Comparison of ENCODE assay signal across 12 mouse cellular contexts in genomic region chr10:12888373-12888772, GRCm38 (mm10). TPM values are rescaled to one million over a fixed set of nuclear protein-coding genes. Genes with fewer than 3 reads are reported as not detected.
DNase-seq lines count a peak whose midpoint lies in the region; ATAC-seq and TF ChIP-seq lines count a peak whose summit lies in the region.
"Had no signal": no experiment of that assay in that cellular context is flagged by ENCODE, and none has a peak within 500 bp of the region (broad histone marks: within the 10 kb centered on the region; RNA-seq: fewer than 3 reads in every experiment).

No protein-coding gene starts in this region.

- no peaks in the 10 kb centered on the region for H3K27me3 ChIP-seq in stomach, postnatal 0 days (ENCODE audit: control insufficient read depth, insufficient read depth, low read length)
- H3K27me3 ChIP-seq in midbrain, embryonic 15.5 days (replicated peaks), result no peaks in the 10 kb centered on the region
- H3K27me3 ChIP-seq: hindbrain, embryonic 12.5 days; liver, embryonic 15.5 days; neural tube, embryonic 13.5 days had no signal

- no peaks in the 10 kb centered on the region for H3K9me3 ChIP-seq in stomach, postnatal 0 days (ENCODE audit: control insufficient read depth, low read length)
- H3K9me3 ChIP-seq in midbrain, embryonic 15.5 days, result no peaks in the 10 kb centered on the region
- H3K9me3 ChIP-seq: hindbrain, embryonic 12.5 days; liver, embryonic 15.5 days; neural tube, embryonic 13.5 days had no signal

- TF ChIP-seq EP300 in stomach, postnatal 0 days (optimal IDR thresholded peaks at IDR 0.05), result no peak

- no peaks in the 10 kb centered on the region for H3K36me3 ChIP-seq in stomach, postnatal 0 days (ENCODE audit: control insufficient read depth, insufficient read depth, low read length)
- no peaks in the 10 kb centered on the region for H3K36me3 ChIP-seq in midbrain, embryonic 15.5 days (replicated peaks)
- H3K36me3 ChIP-seq: hindbrain, embryonic 12.5 days; liver, embryonic 15.5 days; neural tube, embryonic 13.5 days had no signal

- DNase-seq in heart, adult 11 months, result peak; percentile 88
- no peak for DNase-seq in heart, postnatal 25 days (ENCODE audit: low spot score)
- peak; percentile 14 for DNase-seq in urinary bladder, postnatal 14 days (ENCODE audit: low spot score)
- DNase-seq in urinary bladder, postnatal 10 days (ENCODE audit: low spot score), result no peak
- peak; percentile 68 for DNase-seq in stomach, postnatal 0 days (ENCODE audit: low spot score)
- no peak for DNase-seq in left cerebral cortex, postnatal 10 days (ENCODE audit: extremely low spot score in 1 of 2, low spot score in 2 of 2)
- DNase-seq: cerebellum, postnatal 10 days had no signal

- TF ChIP-seq CTCF in stomach, postnatal 0 days (IDR thresholded peaks at IDR 0.05; ENCODE audit: low read depth), result no peak

- H3K9ac ChIP-seq in stomach, postnatal 0 days (ENCODE audit: low read length), result no peak overlapping the region
- H3K9ac ChIP-seq in midbrain, embryonic 15.5 days, result no peak overlapping the region
- H3K9ac ChIP-seq: hindbrain, embryonic 12.5 days; liver, embryonic 15.5 days; neural tube, embryonic 13.5 days had no signal

- H3K4me2 ChIP-seq in stomach, postnatal 0 days (replicated peaks; ENCODE audit: low read depth), result no peak overlapping the region
- no peak overlapping the region for H3K4me2 ChIP-seq in midbrain, embryonic 15.5 days
- H3K4me2 ChIP-seq: hindbrain, embryonic 12.5 days; liver, embryonic 15.5 days; neural tube, embryonic 13.5 days had no signal

- H3K4me3 ChIP-seq in stomach, postnatal 0 days (ENCODE audit: low read depth, low read length), result no peak overlapping the region
- H3K4me3 ChIP-seq in midbrain, embryonic 15.5 days, result no peak overlapping the region
- H3K4me3 ChIP-seq: hindbrain, embryonic 12.5 days; liver, embryonic 15.5 days; neural tube, embryonic 13.5 days had no signal

- peak; percentile 99 for ATAC-seq in inflammation-experienced regulatory T-cells, adult 6 months
- peak; percentile 73 for ATAC-seq in stomach, postnatal 0 days (ENCODE audit: low FRiP score, low TSS enrichment)
- ATAC-seq in midbrain, embryonic 15.5 days (replicated peaks), result no peak

- no peaks in the 10 kb centered on the region for H3K4me1 ChIP-seq in stomach, postnatal 0 days (replicated peaks; ENCODE audit: control insufficient read depth, insufficient read depth)
- H3K4me1 ChIP-seq in midbrain, embryonic 15.5 days, result no peaks in the 10 kb centered on the region
- H3K4me1 ChIP-seq: hindbrain, embryonic 12.5 days; liver, embryonic 15.5 days; neural tube, embryonic 13.5 days had no signal

- 55% methylated on average over 13 of the region's 13 CpGs for WGBS in stomach, postnatal 0 days
- WGBS in midbrain, embryonic 15.5 days, result 72% methylated on average over 13 of the region's 13 CpGs

- intact Hi-C loops in heart, postnatal 25 days (cut with DNase I), result no loop called here
- intact Hi-C loops in left cerebral cortex, postnatal 10 days (cut with DNase I), result no loop called here

- no peak overlapping the region for H3K27ac ChIP-seq in stomach, postnatal 0 days (replicated peaks)
- H3K27ac ChIP-seq in midbrain, embryonic 15.5 days, result no peak overlapping the region
- H3K27ac ChIP-seq: hindbrain, embryonic 12.5 days; liver, embryonic 15.5 days; neural tube, embryonic 13.5 days had no signal

RNA-seq across cellular contexts. Expression of gene Utrn, which starts 19.2 kb away (rescaled TPM):
- total RNA-seq in heart, postnatal 25 days (2021), result 10 to 100 TPM; 67.1 to 69.4 TPM
- polyA plus RNA-seq in inflammation-experienced regulatory T-cells, adult 6 months (2017; shearing (Covaris generic)), result 100 to 1,000 TPM; 143 to 631 (median 388) TPM
- polyA plus RNA-seq in stomach, postnatal 0 days (2015; fragmentation: Nextera tagmentation; extraction: Ambion mirVana), result 33.8 and 40.4 TPM in 2 replicates
- polyA plus RNA-seq in midbrain, embryonic 15.5 days (2015; fragmentation: Nextera tagmentation; extraction: Ambion mirVana), result 19.7 and 21.1 TPM in 2 replicates
- 10 to 100 TPM; 41.5 to 42.8 TPM for total RNA-seq in left cerebral cortex, postnatal 10 days (2021)

Comparison
In these comparisons a context has a peak if more than half of its experiments do, and no peak if none do; other contexts are left out.
1. DNase-seq: peak in heart, adult 11 months (single experiment), urinary bladder, postnatal 14 days (single experiment) and stomach, postnatal 0 days (single experiment); none in heart, postnatal 25 days (single experiment), urinary bladder, postnatal 10 days (single experiment) and left cerebral cortex, postnatal 10 days (0 of 2).